Mouse (Mus musculus): Measurements from ENCODE around the gene Zfp112. TPM values are rescaled to one million over a fixed set of nuclear protein-coding genes. Genes with fewer than 3 reads are reported as not detected.
"Not testable (repeated sequence)": the region's sequence is repeated elsewhere in the genome, so short reads cannot be mapped to it uniquely, and the experiment has no call there.

Gene Zfp112
- total RNA-seq (2012; rRNA removed) (0.50 and 0.59 TPM in 2 replicates), polyA plus RNA-seq (2012; ENCODE audit: insufficient read depth in 1 of 2, insufficient read length in 2 of 2, low read depth in 1 of 2, low replicate concordance in 2 of 2, missing spikeins in 1 of 2) (under 1 TPM in 1 of 2 experiments, not detected in 1; 0.84 TPM)

GRCm38 (mm10) chr7:24112156-24112856 is at the start of gene Zfp112:
Zfp112 (plus strand) TSS chr7:24112314.
- H3K79me2 ChIP-seq (ENCODE audit: control insufficient read depth, insufficient read depth, low read length, poor library complexity) = no peaks in the 10 kb centered on the region
- no peaks in the 10 kb centered on the region for H3K27me3 ChIP-seq (ENCODE audit: control insufficient read depth in 1 of 2, insufficient read depth in 2 of 2, low read length in 2 of 2)
- H3K9me3 ChIP-seq (replicated peaks; ENCODE audit: insufficient read depth, low read length) = no peaks in the 10 kb centered on the region
- peaks cover 0 to 2% of the 10 kb centered on the region in 2 experiments; a peak in 1 of 4 replicates for H3K36me3 ChIP-seq (ENCODE audit: control insufficient read depth in 1 of 2, insufficient read depth in 2 of 2, low read length in 2 of 2)
- H3K27ac ChIP-seq (ENCODE audit: control insufficient read depth, low read depth, low read length) = no peak within 1 kb of the TSS
- DNase-seq (ENCODE audit: low read depth, low spot score) = no peak
- TF ChIP-seq UBTF (IDR thresholded peaks at IDR 0.05; ENCODE audit: borderline replicate concordance, insufficient read depth, low read depth, low read length) = no peak
- TF ChIP-seq SIN3A (IDR thresholded peaks at IDR 0.05; ENCODE audit: low read length) = no peak
- TF ChIP-seq CHD2 (IDR thresholded peaks at IDR 0.05; ENCODE audit: low read length) = no peak
- TF ChIP-seq ZNF384 (IDR thresholded peaks at IDR 0.05; ENCODE audit: low read depth, low read length) = no peak
- no peak for TF ChIP-seq ETS1 (IDR thresholded peaks at IDR 0.05; ENCODE audit: low read depth, low read length)
- no peak for TF ChIP-seq CHD1 (IDR thresholded peaks at IDR 0.05; ENCODE audit: low read depth, low read length)
- TF ChIP-seq MAX (IDR thresholded peaks at IDR 0.05; ENCODE audit: low read length) = no peak
- no peak for TF ChIP-seq JUND (IDR thresholded peaks at IDR 0.05; ENCODE audit: low read depth, low read length)
- TF ChIP-seq TCF12 (IDR thresholded peaks at IDR 0.05; ENCODE audit: low read depth, low read length) = no peak
- no peak for TF ChIP-seq TBP (IDR thresholded peaks at IDR 0.05; ENCODE audit: low read depth, low read length)
- no peak for TF ChIP-seq MAZ (IDR thresholded peaks at IDR 0.05; ENCODE audit: low read depth, low read length)
- no peak for TF ChIP-seq ZC3H11A (IDR thresholded peaks at IDR 0.05; ENCODE audit: low read depth, low read length)
- TF ChIP-seq MXI1 (IDR thresholded peaks at IDR 0.05; ENCODE audit: low read depth, low read length) = no peak
- no peak for TF ChIP-seq NRF1 (IDR thresholded peaks at IDR 0.05; ENCODE audit: insufficient read depth, low read depth, low read length, poor library complexity, severe bottlenecking)
- no peak within 1 kb of the TSS for H3K4me3 ChIP-seq (ENCODE audit: control insufficient read depth in 1 of 2, insufficient read depth in 1 of 2, low read depth in 2 of 2, low read length in 2 of 2)
- H3K9ac ChIP-seq (ENCODE audit: control insufficient read depth, low read depth, low read length, poor library complexity, severe bottlenecking) = no peak within 1 kb of the TSS
- no peaks in the 10 kb centered on the region for H3K4me1 ChIP-seq (ENCODE audit: control insufficient read depth in 1 of 2, insufficient read depth in 2 of 2, low read length in 2 of 2)

GRCm38 (mm10) chr7:24074424-24074823 is 37.7 kb upstream of the Zfp112 start:
- not testable (repeated sequence) for H3K27me3 ChIP-seq (ENCODE audit: control insufficient read depth in 1 of 2, insufficient read depth in 2 of 2, low read length in 2 of 2); H3K36me3 ChIP-seq (ENCODE audit: control insufficient read depth in 1 of 2, insufficient read depth in 2 of 2, low read length in 2 of 2); H3K27ac ChIP-seq (ENCODE audit: control insufficient read depth, low read depth, low read length); H3K4me3 ChIP-seq (ENCODE audit: control insufficient read depth in 1 of 2, insufficient read depth in 1 of 2, low read depth in 2 of 2, low read length in 2 of 2); H3K4me1 ChIP-seq (ENCODE audit: control insufficient read depth in 1 of 2, insufficient read depth in 2 of 2, low read length in 2 of 2); H3K79me2 ChIP-seq (ENCODE audit: control insufficient read depth, insufficient read depth, low read length, poor library complexity); DNase-seq (ENCODE audit: low read depth, low spot score); H3K9ac ChIP-seq (ENCODE audit: control insufficient read depth, low read depth, low read length, poor library complexity, severe bottlenecking); H3K9me3 ChIP-seq (replicated peaks; ENCODE audit: insufficient read depth, low read length)
